Mouse (Mus musculus): ENCODE data around the gene Klf12. TPM values are rescaled to one million over a fixed set of nuclear protein-coding genes. Genes with fewer than 3 reads are reported as not detected.
"Not testable (repeated sequence)": the region's sequence is repeated elsewhere in the genome, so short reads cannot be mapped to it uniquely, and the experiment has no call there.

Gene Klf12
- polyA plus RNA-seq, 1 experiment from 2014 or later: 45.8 TPM

DNA sequence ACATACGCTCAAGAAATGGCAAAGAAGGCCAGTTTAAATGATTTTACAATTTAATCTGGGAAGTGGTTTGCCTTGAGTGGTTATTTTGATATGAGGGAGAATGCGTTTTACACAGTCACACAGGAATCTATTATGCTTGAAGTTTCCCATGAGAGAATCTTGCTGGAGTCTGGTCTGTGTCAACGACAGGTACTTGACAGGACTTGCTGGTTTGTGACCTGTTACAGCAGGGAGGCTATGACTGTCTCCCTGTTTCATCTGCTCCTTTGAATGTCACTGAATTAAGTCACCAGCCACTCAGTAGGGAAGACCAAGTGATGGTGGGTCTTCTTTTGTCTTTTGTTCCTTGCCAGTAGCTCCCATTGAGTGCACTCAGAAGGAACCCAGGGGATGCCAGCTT lies 385.6 kb downstream of the Klf12 start:
- Histone ChIP-seq H3K36me3 (ENCODE audit: poor library complexity, severe bottlenecking) (peaks cover 3% of the 10 kb centered on the region; the same call in 1 of the 2 replicates), H3K4me2 (no peak overlapping the region), H3K9me3 (replicated peaks) (no peaks in the 10 kb centered on the region), H3K4me1 (no peaks in the 10 kb centered on the region), H3K27ac (no peak overlapping the region), H3K4me3 (no peak overlapping the region), H3K27me3 (no peaks in the 10 kb centered on the region), H3K9ac (no peak overlapping the region)
- no peak for ATAC-seq
- whole genome bisulfite sequencing: 89% methylated on average over 3 of the region's 3 CpGs

GRCm38 (mm10) chr14:99894708-99895383 lies 389.6 kb downstream of the Klf12 start:
- H3K4me1 ChIP-seq: no peaks in the 10 kb centered on the region
- H3K9me3 ChIP-seq (replicated peaks): no peaks in the 10 kb centered on the region
- no peak overlapping the region for H3K9ac ChIP-seq
- H3K27ac ChIP-seq: no peak overlapping the region
- H3K36me3 ChIP-seq (ENCODE audit: poor library complexity, severe bottlenecking): peaks cover under 1% of the 10 kb centered on the region; the same call in 1 of the 2 replicates
- no peak overlapping the region for H3K4me3 ChIP-seq
- 21% methylated on average over 7 of the region's 7 CpGs for WGBS
- peak; percentile 85 for ATAC-seq
- H3K4me2 ChIP-seq: no peak overlapping the region
- H3K27me3 ChIP-seq: no peaks in the 10 kb centered on the region

DNA sequence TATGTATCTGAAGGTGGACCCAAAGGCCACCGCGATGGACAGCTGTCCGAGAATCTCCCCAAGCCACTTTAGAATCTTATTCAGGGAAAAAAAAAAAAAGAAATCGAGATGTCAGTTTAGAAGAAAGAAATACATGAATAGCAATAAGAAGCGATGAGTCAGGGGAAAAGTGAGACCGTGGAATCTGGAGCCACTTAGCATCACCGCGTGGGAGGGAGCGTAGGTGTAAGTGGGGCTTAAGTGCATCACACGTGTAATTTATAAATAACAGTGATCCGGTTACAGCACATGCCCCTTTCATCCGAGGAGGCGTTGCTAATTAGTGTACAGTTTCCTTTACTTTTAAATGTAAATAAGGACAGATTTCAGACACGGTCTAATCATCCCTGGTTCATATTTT lies 390.4 kb downstream of the Klf12 start:
- 73% methylated on average over 14 of the region's 14 CpGs for WGBS
- no peak; the same call in 1 of the 2 replicates for ATAC-seq
- H3K27ac ChIP-seq: no peak overlapping the region

GRCm38 (mm10) chr14:99886503-99886902 lies 398.0 kb downstream of the Klf12 start:
- H3K27ac ChIP-seq: no peak overlapping the region
- no peak overlapping the region for H3K4me2 ChIP-seq
- no peak overlapping the region for H3K9ac ChIP-seq
- H3K27me3 ChIP-seq: no peaks in the 10 kb centered on the region
- H3K9me3 ChIP-seq (replicated peaks): no peaks in the 10 kb centered on the region
- 82% methylated on average over 2 of the region's 2 CpGs for WGBS
- no peak for ATAC-seq
- H3K36me3 ChIP-seq (ENCODE audit: poor library complexity, severe bottlenecking): no peaks in the 10 kb centered on the region
- H3K4me3 ChIP-seq: no peak overlapping the region
- no peaks in the 10 kb centered on the region for H3K4me1 ChIP-seq

More for the DNA sequence above, 390.4 kb downstream of the Klf12 start:
- Histone ChIP-seq H3K4me2 (no peak overlapping the region), H3K4me3 (no peak overlapping the region), H3K36me3 (ENCODE audit: poor library complexity, severe bottlenecking) (no peaks in the 10 kb centered on the region), H3K4me1 (no peaks in the 10 kb centered on the region), H3K27me3 (no peaks in the 10 kb centered on the region), H3K9me3 (replicated peaks) (no peaks in the 10 kb centered on the region), H3K9ac (no peak overlapping the region)

DNA sequence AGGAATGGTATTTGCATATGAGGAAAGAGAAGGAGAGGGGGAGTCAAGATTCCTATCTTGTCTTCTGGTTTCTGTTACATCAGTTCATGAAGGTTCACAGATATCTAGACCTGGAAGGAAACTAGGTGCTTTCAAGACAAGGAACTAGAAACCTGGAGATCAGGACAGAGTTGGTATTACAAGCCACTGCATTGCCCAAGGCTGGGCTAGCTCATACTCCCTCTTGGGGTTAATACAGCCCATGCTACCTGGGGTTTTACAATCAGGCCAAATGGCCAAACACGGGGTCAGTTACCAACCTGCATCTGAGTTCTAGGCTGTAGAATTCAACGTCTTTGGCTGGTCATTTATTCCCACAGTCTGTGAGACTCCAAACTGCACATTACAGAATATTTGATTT lies 398.9 kb downstream of the Klf12 start:
- Histone ChIP-seq H3K4me2 (no peak overlapping the region), H3K36me3 (ENCODE audit: poor library complexity, severe bottlenecking) (no peaks in the 10 kb centered on the region), H3K27ac (no peak overlapping the region), H3K4me3 (no peak overlapping the region), H3K9ac (no peak overlapping the region), H3K9me3 (replicated peaks) (no peaks in the 10 kb centered on the region), H3K4me1 (no peaks in the 10 kb centered on the region), H3K27me3 (no peaks in the 10 kb centered on the region)
- whole genome bisulfite sequencing: 83% methylated on average over 2 of the region's 2 CpGs
- no peak for ATAC-seq

- Histone ChIP-seq H3K4me3 (no peak overlapping the region), H3K9ac (no peak overlapping the region), H3K9me3 (replicated peaks) (no peaks in the 10 kb centered on the region), H3K27ac (no peak overlapping the region), H3K36me3 (ENCODE audit: poor library complexity, severe bottlenecking) (no peaks in the 10 kb centered on the region), H3K4me1 (no peaks in the 10 kb centered on the region), H3K4me2 (no peak overlapping the region), H3K27me3 (no peaks in the 10 kb centered on the region)
- no peak for ATAC-seq
- WGBS: 44% methylated on average over 4 of the region's 4 CpGs
These were observed 399.4 kb downstream of the Klf12 start for GRCm38 (mm10) chr14:99885128-99885527.

GRCm38 (mm10) chr14:99876791-99877578 lies 407.5 kb downstream of the Klf12 start:
- no peak for ATAC-seq
- Histone ChIP-seq H3K9ac (no peak overlapping the region), H3K4me1 (no peaks in the 10 kb centered on the region), H3K27me3 (no peaks in the 10 kb centered on the region), H3K36me3 (ENCODE audit: poor library complexity, severe bottlenecking) (peaks cover 19% of the 10 kb centered on the region), H3K27ac (no peak overlapping the region), H3K4me3 (no peak overlapping the region), H3K9me3 (replicated peaks) (no peaks in the 10 kb centered on the region), H3K4me2 (no peak overlapping the region)
- WGBS: 76% methylated on average over 5 of the region's 5 CpGs

GRCm38 (mm10) chr14:99873725-99874124 lies 410.8 kb downstream of the Klf12 start:
- WGBS: 83% methylated on average over 5 of the region's 5 CpGs
- H3K27me3 ChIP-seq: no peaks in the 10 kb centered on the region
- no peak for ATAC-seq

GRCm38 (mm10) chr14:99856158-99857011 lies 428.1 kb downstream of the Klf12 start:
- Histone ChIP-seq H3K9me3 (replicated peaks) (no peaks in the 10 kb centered on the region), H3K4me1 (no peaks in the 10 kb centered on the region), H3K36me3 (ENCODE audit: poor library complexity, severe bottlenecking) (no peaks in the 10 kb centered on the region), H3K9ac (no peak overlapping the region), H3K27ac (0 out of 2 replicates have a peak overlapping the region, but pooled peaks have one; percentile 17), H3K4me3 (no peak overlapping the region), H3K4me2 (no peak overlapping the region), H3K27me3 (no peaks in the 10 kb centered on the region)
- ATAC-seq: no peak
- WGBS: 92% methylated on average over 14 of the region's 14 CpGs

More at GRCm38 (mm10) chr14:99873725-99874124, 410.8 kb downstream of the Klf12 start:
- Histone ChIP-seq H3K4me3 (no peak overlapping the region), H3K36me3 (ENCODE audit: poor library complexity, severe bottlenecking) (peaks cover 19% of the 10 kb centered on the region), H3K27ac (no peak overlapping the region), H3K4me2 (no peak overlapping the region), H3K4me1 (no peaks in the 10 kb centered on the region), H3K9me3 (replicated peaks) (no peaks in the 10 kb centered on the region), H3K9ac (no peak overlapping the region)

DNA sequence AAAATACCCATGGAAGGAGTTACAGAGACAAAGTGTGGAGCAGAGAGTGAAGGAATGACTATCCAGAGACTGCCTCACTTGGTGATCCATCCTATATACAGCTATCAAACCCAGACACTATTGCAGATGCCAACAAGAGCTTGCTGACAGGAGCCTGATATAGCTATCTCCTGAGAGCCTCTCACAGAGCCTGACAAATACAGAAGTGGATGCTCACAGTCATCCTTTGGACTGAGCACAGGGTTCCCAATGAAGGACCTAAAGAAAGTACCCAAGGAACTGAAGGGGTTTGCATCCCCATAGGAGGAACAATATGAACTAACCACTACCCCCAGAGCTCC lies 430.0 kb downstream of the Klf12 start:
- H3K9me3 ChIP-seq (replicated peaks); H3K9ac ChIP-seq; H3K4me3 ChIP-seq; H3K4me2 ChIP-seq; ATAC-seq; H3K4me1 ChIP-seq; H3K36me3 ChIP-seq (ENCODE audit: poor library complexity, severe bottlenecking); H3K27ac ChIP-seq; H3K27me3 ChIP-seq: not testable (repeated sequence)

GRCm38 (mm10) chr14:99853769-99854466 lies 430.6 kb downstream of the Klf12 start:
- ATAC-seq; H3K9me3 ChIP-seq (replicated peaks); H3K9ac ChIP-seq; H3K4me2 ChIP-seq; H3K4me3 ChIP-seq; H3K27ac ChIP-seq; H3K36me3 ChIP-seq (ENCODE audit: poor library complexity, severe bottlenecking); H3K27me3 ChIP-seq; H3K4me1 ChIP-seq: not testable (repeated sequence)
- 95% methylated on average over 4 of the region's 4 CpGs for WGBS

Measured in forebrain, embryonic 13.5 days (tissue).